Comparison of ENCODE assay signal across 32 mouse cellular contexts in genomic region chr3:57739830-57740229, GRCm38 (mm10). TPM values are rescaled to one million over a fixed set of nuclear protein-coding genes. Genes with fewer than 3 reads are reported as not detected.
DNase-seq lines count a peak whose midpoint lies in the region; ATAC-seq and TF ChIP-seq lines count a peak whose summit lies in the region.
"Had no signal": no experiment of that assay in that cellular context is flagged by ENCODE, and none has a peak within 500 bp of the region (broad histone marks: within the 10 kb centered on the region; RNA-seq: fewer than 3 reads in every experiment).

No protein-coding gene starts in this region.

- TF ChIP-seq CTCF in layer of hippocampus, adult 2 months (conservative IDR thresholded peaks at IDR 0.05) = no peak

- H3K4me3 ChIP-seq in layer of hippocampus, adult 2 months = no peak overlapping the region
- H3K4me3 ChIP-seq: embryonic facial prominence, embryonic 10.5 days; embryonic facial prominence, embryonic 13.5 days; forebrain, embryonic 10.5 days; gastrocnemius, adult 2 months; heart, embryonic 12.5 days; heart, embryonic 15.5 days had no signal

- peak; percentile 15 for ATAC-seq in granulocyte monocyte progenitor cell, adult 5-6 weeks (replicated peaks; ENCODE audit: poor library complexity, severe bottlenecking)
- ATAC-seq: activated CD4-positive, CD25-positive, alpha-beta regulatory T cell, adult 4 months; forebrain, embryonic 14.5 days; forebrain, postnatal 0 days; hindbrain, postnatal 0 days; inflammation-experienced regulatory T-cells, adult 6 months had no signal

- H3K27ac ChIP-seq in layer of hippocampus, adult 2 months = peak overlapping the region; percentile 10; the same call in 1 of the 2 replicates
- H3K27ac ChIP-seq: embryonic facial prominence, embryonic 10.5 days; embryonic facial prominence, embryonic 13.5 days; forebrain, embryonic 10.5 days; gastrocnemius, adult 2 months; heart, embryonic 15.5 days; hindbrain, embryonic 14.5 days; hindbrain, postnatal 0 days had no signal

- no peak for DNase-seq in layer of hippocampus, adult 2 months (ENCODE audit: low spot score in 2 of 2)
- DNase-seq in layer of hippocampus, adult 9-11 months = no peak
- peak; percentile 44 for DNase-seq in MEL-GATA-1-ER (ENCODE audit: extremely low read depth, low read depth)
- DNase-seq in kidney, adult 11 months = no peak
- no peak for DNase-seq in adrenal gland, postnatal 25 days
- DNase-seq in right cerebral cortex, postnatal 14 days = no peak
- DNase-seq: adrenal gland, adult 8-10 months; adrenal gland, postnatal 36 days; B cell, adult 2 months; cerebellum, adult 11 months; cerebellum, adult 2 months; cerebellum, adult 9-11 months; cerebellum, postnatal 25 days; embryo, embryonic 11 days; forebrain, postnatal 0 days; gastrocnemius, adult 2 months; gastrocnemius, postnatal 14 days; heart, adult 18-20 months; heart, postnatal 10 days; heart, postnatal 4 days had no signal

RNA-seq across cellular contexts. Expression of gene Rnf13, which starts 4.0 kb away (rescaled TPM):
- 10 to 100 TPM; 85.5 to 85.9 TPM for total RNA-seq in layer of hippocampus, adult 2 months (2021)
- 55.9 and 59.9 TPM in 2 replicates for total RNA-seq in granulocyte monocyte progenitor cell, adult 5-6 weeks (2014; fragmentation: Nextera tagmentation)
- 61.9 and 81.3 TPM in 2 replicates for total RNA-seq in granulocyte monocyte progenitor cell, adult 5-6 weeks (2017)
- total RNA-seq in adrenal gland, postnatal 25 days (2021) = 90.6 and 118 TPM in 2 replicates

RNA-seq across cellular contexts. Expression of gene Ankub1, which starts 47.2 kb away (rescaled TPM):
- 1 to 10 TPM; 2.1 TPM for total RNA-seq in layer of hippocampus, adult 2 months (2021)
- not detected in 2 replicates for total RNA-seq in granulocyte monocyte progenitor cell, adult 5-6 weeks (2014; fragmentation: Nextera tagmentation)
- total RNA-seq in granulocyte monocyte progenitor cell, adult 5-6 weeks (2017) = not detected in 2 replicates
- total RNA-seq in adrenal gland, postnatal 25 days (2021) = not detected in 2 replicates
- total RNA-seq: adrenal gland, adult 8-10 months; adrenal gland, postnatal 36 days; CH12.LX; gastrocnemius, adult 2 months; gastrocnemius, postnatal 14 days; heart, adult 18-20 months; heart, postnatal 10 days; heart, postnatal 4 days had no signal
